Mouse (Mus musculus) heart, adult 11 months (tissue): Measurements from ENCODE around the gene Aasdh.

Experiments
- DNase-seq: peaks from one replicate; pipeline ENCODE4 v3.0.0; 2022

Aasdh gene

DNA sequence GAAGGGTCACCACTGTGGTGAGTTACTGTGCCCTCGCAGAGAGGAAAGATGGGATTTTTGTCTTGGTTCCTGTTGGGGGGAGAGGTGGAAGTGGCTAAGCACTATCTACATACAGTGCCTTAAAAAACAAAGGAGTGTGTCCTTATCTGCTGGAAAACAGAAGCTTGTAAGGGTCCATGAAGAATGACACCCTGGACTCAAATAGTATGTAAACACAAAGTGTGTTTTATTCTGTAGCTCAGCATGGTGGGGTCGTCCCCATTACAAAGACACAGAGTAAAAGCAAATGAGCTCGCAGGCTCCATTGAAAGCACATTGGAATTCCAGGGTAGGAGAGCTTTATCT is 813 bp upstream of the Aasdh start:
- DNase-seq, result no peak

DNA sequence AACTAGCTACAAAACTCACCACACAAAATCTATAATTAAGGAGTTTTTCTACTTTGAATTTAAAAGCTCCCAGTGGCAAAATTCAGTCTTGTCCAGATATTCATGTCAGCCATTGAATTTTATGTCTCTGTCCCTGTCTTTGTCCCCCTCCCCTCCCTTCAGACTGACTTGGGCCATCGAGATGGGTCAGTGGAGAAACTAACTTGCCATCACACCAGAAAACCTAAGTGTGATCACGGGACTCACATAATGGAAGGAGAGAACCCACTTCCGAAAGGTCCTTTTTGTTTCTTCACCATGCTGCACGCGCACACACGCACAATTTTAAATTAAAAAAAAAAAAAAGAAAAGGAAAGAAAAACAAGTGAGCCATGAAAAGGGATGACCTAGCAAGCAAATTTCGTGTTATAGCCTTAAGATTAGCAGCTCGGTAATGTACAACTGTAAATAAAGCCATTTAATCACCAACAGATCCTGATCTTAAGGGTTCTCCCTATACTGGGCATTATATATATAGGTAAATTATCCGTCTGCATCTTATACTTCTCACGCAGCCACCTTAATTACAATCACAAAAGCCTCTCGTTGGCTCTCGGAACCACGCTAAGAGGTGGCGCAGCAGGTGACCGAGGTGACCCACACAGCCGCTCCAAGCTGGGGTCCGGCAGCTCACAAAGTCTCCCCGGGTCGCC is 455 bp downstream of the Aasdh start:
- no peak for DNase-seq

DNA sequence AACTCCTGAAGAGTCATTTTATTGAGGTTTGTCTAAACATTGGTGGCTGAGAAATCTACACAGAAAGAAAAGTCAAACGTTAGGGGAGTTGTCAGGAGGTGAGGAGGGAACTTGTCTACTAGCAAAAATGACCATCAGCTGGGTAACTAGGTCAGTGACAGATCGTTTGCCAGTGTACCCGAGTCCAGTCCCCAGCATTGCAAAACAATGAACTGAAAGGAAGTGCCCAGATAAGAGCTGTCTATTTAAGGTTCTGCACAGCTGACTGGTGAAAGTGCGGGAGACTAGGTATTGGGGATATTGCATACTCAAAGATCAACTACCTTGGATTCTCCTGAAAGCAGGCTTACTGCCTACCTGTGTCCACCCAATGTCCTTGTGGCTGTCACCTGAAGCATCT is 3.2 kb downstream of the Aasdh start:
- DNase-seq, result no peak

DNA sequence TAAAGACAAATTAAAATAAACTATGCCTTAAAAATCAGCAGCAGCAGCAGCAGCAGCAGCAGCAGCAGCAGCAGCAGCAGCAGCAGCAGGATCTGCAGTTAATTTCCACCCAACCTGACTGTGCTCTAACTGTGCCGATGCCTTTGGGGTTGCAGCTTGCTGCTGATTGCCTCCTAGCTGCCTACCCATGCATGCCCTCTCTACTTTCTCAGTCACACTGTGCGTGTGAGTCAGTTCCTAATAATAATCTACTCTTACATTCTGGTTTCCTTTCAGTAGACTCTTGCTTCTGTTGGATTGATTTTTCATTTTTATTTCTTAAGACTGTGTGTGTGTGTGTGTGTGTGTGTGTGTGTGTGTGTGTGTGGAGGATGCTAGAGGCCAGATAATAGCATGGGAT is 12.2 kb downstream of the Aasdh start:
- DNase-seq, result no peak

DNA sequence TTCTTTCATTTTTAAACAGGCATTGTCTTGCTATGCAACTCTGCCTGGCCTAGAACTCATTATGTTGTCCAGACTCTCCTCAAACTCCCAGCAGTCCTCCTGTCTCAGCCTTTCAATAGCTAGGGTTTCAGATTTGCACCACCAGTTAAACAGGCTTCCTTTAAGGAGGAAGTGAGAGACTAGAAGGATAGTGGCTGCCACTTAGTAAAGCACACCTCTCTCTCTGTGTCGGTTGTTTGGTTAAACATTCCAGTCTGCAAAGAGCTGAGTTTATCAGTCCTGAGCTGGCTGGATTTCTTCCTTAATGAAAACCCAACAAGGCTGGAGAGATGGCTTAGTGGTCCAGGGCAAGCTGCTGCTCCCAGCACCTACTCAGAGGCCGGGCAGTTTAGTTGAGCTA is 12.7 kb downstream of the Aasdh start:
- DNase-seq, result no peak

DNA sequence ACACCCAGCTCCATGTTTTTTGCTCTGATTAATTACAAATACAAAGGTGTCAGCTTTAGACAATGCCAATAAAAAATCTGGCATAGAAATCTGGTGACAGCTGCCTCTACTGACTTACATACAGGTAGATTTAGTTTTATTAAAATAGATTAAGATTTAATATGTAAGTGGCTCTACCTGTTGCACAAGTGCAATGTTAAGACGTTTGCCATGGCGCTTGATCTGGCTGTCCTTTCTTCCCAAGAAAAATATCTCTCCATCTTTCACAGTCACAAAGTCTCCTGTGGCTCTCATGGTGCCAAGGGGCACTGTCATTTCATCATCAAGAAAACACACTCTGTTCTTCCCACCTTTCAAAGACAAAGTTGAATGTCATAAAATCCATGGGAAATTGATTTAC is 18.3 kb downstream of the Aasdh start:
- no peak for DNase-seq

DNA sequence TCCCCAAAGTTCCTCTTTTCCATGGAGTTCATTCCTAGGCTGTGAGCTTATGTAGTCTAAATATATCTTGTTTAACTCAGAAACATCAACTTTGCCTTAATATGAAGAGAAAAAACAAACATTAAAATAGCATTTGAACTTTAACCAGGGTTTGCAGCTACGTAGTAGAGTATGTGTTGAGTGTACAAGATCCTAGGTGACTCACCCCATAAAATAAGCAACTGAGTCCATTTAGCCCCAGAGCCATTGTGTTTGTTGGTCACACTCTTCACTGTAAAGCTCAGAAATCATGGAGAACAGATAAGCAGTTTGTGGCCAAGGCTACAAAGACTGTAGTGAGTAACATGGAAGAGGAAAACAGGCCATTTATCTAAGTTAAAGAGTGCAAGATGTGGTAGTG is 21.2 kb downstream of the Aasdh start:
- DNase-seq, result no peak

DNA sequence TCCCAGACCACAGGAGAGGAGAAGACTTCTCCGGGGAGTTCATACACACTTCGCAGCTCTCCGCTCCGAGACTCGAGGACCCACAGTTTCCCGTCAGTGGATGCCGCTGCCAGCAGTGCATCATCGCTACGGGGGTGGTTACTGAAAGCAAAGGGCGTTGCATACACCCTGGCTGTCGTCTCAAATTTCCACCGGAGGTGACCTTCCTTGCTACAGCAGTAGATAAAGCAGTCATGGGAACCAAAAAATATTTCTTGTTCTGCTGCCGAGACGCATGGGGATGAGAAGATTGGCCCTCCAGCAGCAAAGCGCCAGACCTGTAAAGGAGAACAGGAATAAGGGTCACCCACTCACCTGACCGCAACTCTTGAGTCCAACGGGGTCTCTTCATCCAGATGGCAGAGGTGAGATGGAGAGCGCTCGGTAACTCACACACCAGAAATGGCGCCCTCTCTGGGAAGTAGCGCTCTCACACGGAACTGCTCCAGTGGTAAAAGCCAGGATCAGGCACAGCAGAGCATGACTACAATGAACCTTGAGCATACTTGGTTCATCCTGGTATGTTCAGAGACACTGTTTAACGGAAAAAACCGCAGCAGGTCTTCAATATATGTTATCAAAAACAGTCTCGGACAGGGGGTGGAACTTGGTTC is 29.1 kb downstream of the Aasdh start:
- DNase-seq, result peak; percentile 95

DNA sequence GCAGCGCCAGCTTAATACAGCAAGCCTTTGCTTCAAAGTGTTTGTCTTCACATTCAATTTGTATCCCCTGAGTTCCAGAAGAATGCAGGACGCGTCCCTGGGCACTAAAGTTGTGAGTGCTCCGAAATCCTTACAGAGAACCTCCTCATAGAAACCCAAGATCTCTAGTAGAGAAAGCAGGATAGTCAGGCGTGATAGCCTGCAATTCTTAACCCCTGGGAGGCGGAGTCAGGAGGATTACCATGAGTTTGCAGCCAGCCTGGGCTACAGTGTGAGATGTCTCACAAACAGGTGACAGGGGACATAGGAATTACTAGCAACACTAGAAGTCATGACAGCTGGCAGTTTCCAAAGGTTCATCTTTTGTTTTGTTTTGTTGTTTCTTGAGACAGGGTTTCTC is 35.8 kb downstream of the Aasdh start:
- DNase-seq, result no peak

DNA sequence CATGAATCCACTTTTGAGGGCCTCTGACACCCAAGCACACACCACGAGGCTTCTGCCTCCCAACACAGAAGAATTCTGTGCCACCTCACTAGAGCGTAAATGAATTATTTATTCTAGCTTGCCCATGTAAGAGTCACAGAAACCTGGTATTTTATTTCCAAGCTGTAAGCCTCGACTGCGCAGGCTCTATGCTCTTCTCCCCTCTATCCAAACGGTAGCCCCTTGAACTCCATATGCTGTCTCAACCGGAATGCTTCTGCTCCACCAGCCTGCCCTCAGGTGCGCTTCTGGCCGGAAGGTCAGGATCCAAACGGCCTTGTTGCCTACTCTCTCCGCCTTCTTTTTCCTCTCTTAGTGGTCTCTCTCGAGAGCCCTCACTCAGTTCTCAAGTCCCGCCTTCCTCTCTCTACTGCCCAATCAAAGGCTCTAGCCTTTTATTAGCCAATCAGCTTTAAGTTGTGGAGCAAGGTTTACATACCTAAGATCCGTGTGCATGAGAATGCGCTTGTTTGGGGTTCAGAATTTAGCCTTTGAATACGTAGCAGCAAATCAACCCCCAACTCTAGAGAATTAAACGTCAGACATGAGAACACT is 36.5 kb downstream of the Aasdh start:
- DNase-seq, result no peak

DNA sequence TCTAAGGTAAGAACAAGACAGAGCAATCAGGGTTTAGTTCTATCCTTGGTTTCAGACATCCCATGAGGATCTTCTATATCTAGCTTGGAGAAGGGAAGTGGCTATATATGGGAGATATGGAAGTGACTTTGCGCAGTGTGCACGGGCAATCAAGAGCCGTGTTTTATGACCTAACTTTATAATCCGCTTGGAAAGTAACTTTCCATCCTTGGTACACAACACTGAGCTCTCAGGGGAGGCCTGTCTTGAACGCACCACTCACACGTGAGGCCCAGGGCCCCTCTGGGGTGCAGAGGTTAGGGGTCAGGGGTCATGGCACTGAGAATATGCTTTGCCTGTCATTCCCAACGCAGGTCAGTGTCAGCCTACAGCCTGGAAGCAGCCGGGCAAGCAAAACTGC is 38.5 kb downstream of the Aasdh start:
- no peak for DNase-seq

DNA sequence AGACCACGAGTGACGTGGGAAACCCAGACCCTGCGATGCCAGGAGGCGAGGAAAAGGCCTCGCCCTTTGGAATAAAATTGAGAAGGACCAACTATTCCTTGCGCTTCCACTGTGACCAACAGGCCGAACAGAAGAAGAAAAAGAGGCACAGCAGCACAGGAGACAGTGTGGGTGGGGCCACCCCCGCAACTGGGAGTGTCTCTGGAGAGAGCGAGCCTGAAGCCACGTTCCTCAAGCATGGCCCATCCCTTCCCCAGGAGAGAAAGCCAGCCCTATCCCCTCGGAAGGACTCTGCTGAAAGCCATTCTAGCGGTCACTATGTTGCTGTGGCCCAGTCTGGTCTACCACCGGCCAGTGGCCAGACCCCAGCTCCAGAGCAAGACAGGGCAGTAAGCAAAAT is 46.9 kb downstream of the Aasdh start:
- DNase-seq, result no peak

DNA sequence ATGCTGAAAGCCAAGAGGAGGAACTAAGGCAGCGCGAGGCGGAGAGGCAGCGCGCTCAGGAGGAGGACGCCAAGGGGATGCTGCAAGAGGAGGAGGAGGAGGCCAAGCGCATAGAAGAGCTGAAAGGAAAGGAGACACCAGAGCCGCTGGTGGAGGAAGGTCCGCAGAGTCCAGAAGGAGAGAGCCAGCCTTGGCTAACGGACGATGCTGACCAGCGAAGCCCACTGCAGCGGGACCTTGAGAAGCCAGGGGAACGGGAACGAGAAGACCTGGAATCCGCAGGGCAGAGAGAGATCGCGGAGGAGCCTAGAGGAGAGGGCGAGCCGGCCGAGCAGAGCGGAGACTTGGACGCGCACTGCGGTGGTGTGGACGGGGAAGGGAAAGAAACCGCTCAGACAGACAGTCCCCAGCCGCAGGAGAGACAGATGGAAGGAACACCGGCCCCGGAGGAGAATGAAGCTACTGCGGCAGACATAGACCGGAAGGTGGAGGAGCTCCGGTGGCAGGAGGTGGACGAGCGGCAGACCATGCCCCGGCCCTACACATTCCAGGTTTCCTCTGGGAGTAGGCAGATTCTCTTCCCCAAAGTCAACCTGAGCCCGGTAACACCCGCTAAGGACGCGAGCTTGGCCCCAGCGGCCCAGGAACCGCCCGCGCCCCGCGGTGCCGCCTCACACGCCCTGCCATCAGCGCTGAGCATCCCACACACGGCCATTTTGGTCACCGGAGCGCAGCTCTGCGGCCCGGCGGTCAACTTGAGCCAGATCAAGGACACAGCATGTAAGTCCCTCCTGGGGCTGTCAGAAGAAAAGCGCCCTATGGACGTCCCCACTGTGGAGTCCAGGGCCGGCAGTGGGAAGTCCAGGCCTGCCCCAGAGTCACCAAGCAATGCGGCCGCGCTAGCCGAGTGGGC is 48.0 kb downstream of the Aasdh start:
- no peak for DNase-seq

DNA sequence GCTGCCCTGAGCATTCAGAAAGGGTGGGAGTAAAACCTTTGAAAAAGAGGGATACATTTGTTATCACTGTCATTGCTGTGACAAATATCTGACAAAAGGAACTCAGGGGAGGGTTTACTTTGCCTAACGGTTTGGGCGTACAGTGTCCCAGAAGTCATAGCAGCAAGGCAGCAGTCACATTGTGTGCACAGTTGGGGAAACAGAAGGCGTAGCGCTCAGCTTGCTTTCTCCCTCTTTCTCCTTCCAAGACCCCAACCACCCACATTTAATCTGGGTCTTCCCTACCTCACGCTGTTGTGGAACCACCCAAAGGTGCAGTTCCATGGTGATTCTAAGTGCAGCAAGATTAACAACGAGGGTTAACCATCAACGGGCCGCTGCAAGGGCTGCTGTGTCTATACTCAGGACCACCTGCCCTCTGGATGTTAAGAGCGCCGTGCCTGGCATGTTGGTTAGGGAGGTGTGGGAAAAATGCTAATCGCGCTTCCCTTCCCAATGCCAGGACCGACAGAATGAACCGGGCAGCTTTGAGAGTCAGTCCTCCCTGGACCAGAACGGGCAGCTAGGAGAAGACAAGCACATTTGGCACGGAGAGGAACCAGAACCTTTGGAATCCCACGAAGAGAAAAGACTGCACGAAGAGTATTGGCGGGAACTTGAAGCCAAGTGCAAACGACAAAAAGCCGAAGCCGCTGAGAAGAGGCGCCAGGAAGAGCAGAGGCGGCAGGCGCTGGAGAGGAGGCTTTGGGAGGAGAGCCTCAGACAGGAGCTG is 49.3 kb downstream of the Aasdh start:
- DNase-seq, result no peak

DNA sequence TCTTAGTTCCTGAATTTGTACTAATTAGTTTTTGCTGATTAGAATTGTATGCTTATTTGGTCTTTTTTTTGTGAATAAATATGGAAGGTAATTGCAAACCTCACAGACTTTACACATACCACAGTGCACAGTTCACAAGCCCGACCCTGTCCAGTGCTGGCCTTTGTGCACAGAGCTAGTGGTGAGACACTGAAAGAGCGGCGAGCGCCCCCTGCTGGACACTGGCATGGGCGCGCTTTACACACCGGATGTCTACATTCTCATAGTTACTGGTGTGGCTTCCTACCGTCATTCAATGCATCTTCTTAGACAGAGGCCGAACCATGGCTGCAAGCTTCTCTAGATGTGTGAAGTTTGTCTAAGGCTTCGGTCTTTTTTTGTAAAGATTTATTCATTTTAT is 51.8 kb downstream of the Aasdh start:
- DNase-seq, result no peak

DNA sequence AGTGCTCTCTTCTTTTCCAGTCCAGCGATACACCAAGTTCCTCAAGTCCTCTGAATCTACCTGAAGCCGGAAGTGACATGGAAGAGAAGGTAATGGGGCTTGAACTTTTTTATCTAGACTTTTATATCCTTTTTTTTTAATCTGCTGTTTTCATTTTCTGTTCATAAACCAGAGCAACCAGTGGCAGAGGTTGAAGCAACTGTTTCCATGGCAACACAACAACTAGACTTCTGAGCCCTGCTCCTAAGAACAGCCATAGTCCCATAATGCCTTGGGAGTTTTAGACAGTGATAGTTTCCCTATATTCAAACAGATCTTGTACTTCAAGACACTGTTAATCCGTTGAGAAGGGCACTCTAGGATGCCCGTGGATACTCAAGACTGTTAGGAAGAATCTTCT is 54.0 kb downstream of the Aasdh start:
- DNase-seq, result no peak

DNA sequence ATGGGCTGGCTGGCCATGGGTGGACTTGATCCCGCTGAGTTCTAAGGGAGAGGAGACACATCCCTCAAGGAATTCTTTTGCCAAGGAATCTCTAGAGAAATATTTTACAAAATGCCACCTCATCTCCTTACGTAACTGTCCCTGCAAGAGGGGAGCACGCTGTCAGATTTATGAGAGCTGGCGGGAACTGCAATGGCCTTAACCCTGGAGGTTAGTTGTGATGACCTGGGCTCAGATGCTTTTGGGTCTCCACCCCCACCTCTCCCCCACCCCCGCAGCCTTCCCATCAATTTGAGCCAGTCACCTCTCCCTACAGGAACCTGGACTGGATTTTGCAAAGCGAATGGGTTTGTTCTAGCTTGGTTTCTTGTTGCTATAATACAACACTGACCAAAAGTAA is 58.2 kb downstream of the Aasdh start:
- DNase-seq, result no peak

DNA sequence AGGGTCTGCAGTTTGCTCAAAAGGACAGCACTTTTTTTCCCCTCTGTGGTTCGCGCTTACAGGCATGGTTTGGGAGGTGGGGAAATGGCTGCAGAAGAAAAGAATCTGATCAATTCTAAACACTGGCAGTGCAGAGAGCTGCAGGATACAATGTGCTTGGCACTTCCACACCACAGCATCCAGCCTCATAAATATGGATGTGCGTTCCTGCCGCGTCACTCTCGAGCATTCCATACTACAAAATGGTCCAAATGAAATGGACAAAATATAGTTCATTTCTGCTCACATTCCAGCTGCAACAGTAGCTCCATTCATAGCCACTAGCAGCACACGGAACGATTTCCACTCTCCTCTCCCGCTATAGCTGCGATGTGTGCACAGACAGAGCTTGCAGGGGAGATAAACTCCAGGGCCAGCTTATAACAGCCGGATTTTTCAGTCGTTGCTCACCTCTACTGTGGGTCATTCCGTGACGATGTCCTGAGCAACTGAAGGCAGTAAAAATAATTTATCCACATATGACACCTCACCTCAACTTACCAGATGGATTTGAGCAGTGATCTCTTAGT is 60.6 kb downstream of the Aasdh start:
- no peak for DNase-seq

DNA sequence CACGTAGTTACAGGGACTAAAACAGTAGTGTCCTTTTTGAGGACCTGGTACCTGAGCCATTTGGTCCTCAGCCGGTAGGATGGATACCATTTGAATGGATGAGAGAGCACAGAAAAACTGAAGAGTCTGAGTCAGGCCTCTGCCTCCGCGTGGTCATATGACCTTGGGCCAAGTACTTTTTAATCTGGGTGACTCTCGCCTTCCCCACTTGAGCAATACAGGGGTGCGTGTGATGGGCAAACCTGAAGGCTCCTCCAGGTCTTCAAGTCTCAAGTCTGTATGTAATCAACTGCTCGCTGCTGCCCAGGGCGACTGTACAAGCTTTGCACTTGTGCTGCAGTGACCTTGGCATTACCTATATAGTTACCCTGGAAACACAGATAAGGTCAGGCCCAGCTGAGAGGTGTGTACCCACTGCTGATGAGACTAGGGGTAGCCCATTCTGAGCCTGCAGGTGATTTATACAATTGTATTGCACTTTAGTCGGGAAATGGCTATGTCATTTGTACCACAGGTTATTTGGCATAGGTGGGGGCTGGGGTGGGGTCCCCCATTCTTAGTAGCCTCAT is 61.4 kb downstream of the Aasdh start:
- no peak for DNase-seq

DNA sequence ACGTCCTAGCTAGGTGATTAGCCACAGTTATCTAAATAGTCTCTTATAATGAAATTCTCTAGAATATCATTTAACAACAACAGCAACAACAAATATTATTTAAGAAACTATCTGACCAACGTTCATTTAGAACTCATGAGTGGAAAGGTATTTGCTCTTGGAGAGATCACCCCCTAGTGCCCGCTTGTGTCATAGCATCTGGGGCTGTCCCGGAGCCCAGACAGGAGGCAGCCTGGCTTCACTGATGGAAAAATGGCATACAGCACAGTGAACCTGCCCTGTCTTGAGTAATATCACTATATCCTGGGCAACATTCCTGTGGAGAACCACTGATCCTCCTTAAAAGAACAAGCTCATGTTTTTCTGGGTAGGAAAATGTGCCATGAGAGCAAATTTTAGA is 61.9 kb downstream of the Aasdh start:
- no peak for DNase-seq

DNA sequence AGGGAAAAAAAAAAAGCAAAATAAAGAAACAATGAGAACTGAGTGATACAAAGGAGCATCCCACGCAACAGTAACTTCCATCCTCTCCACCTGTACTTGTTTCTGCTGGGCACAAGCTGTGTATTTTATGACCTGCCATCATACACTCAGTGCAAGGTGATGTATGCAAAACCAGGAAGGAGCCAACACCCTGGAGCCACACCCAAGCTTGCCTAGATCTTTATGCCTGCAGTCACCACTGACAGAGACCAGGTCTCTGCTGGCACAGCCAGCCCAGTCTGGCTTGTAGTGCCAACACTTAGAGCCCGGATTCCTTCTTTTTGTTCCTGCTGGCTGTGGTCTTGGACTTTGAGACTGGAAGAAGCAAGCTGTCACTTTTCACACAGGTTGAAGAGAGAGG is 63.5 kb downstream of the Aasdh start:
- no peak for DNase-seq

DNA sequence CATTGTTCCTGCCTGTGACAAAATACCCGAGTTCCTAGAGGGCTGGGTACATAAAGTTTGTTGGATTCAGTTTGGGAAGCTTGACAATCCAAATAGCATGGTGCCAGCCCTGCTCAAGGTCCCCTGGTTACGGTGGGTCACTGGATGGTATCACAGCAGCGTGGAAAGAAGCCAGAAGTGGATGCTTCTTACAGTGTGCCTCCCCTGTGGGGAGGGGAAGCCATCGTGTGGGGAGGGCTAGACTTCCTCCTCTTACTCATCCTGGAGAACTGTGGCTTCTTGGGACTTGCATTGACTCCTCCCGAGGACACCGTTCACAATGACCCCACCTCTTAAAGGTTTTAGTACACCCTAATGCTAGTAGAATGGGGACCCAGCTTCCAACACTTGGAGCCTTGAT is 65.5 kb downstream of the Aasdh start:
- no peak for DNase-seq
